Mouse (Mus musculus) stomach, postnatal 0 days (tissue): ENCODE measurements around the gene Kcnj11.

Experiments used
- CTCF ChIP-seq: IDR thresholded peaks from 2 replicates; pipeline ENCODE4 v1.5.1; 2016; ENCODE audit warnings: antibody characterized with exemption, low read depth, mild to moderate bottlenecking, moderate library complexity
- EP300 ChIP-seq: optimal IDR thresholded peaks from 2 replicates; pipeline ENCODE3; 2016; ENCODE audit warnings: antibody characterized with exemption

DNA sequence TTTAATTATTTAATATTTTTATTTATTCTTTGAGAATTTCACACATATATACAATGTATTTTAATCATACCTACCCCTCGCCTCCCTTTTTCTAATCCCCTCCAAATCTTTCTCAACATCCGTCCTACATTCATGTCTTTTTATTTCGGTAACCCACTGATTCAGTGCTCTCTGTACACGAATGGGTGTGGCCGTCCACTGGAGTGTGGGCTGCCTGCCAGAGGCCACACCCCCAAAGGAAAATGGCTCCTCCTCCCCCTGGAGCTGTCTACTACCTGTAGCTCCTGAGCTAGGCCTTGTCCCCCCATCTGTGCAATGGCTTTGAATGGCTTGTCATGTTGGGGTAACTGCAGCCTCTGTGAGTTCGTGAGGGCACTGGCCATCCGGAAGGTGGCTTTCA is 23.7 kb downstream of the Kcnj11 start:
- no peak for TF ChIP-seq CTCF
- TF ChIP-seq EP300: no peak
